Mouse (Mus musculus) stomach, embryonic 15.5 days (tissue): ENCODE data around the gene Rpl36-ps4. TPM values are rescaled to one million over a fixed set of nuclear protein-coding genes. Genes with fewer than 3 reads are reported as not detected.
A peak's percentile ranks its signal among the peaks of the same experiment; 100 is the strongest.
"Not testable (repeated sequence)": the region's sequence is repeated elsewhere in the genome, so short reads cannot be mapped to it uniquely, and the experiment has no call there.

Experiments
- ATAC-seq: fragments of 200-750 bp; cut with Nextera tagmentation; 2 replicates; pipeline ENCODE4 v1.8.0; 2017; ENCODE audit warnings: low read depth, moderate number of reproducible peaks, moderate TSS enrichment; ENCODE audit not compliant: insufficient read depth, low FRiP score
- H3K27ac ChIP-seq: fragments of 300-500 bp; sonication (generic); 2 replicates; pipeline ENCODE4 v1.5.1; 2015; ENCODE audit warnings: mild to moderate bottlenecking, inconsistent platforms
- H3K27me3 ChIP-seq: fragments of 300-500 bp; sonication (generic); replicated peaks from 2 replicates; pipeline ENCODE4 v1.6.1; 2015; ENCODE audit warnings: inconsistent platforms
- H3K36me3 ChIP-seq: fragments of 300-500 bp; sonication (generic); 2 replicates; pipeline ENCODE4 v1.6.1; 2015; ENCODE audit warnings: inconsistent platforms
- H3K4me1 ChIP-seq: fragments of 300-500 bp; sonication (generic); 2 replicates; pipeline ENCODE4 v1.6.1; 2015; ENCODE audit warnings: inconsistent platforms
- H3K4me2 ChIP-seq: fragments of 300-500 bp; sonication (generic); 2 replicates; pipeline ENCODE4 v1.6.1; 2015; ENCODE audit warnings: mild to moderate bottlenecking, inconsistent platforms
- H3K4me3 ChIP-seq: fragments of 300-500 bp; sonication (generic); replicated peaks from 2 replicates; pipeline ENCODE4 v1.5.1; 2015; ENCODE audit warnings: inconsistent platforms
- H3K9ac ChIP-seq: fragments of 300-500 bp; sonication (generic); 2 replicates; pipeline ENCODE4 v1.6.1; 2015; ENCODE audit warnings: inconsistent platforms
- H3K9me3 ChIP-seq: fragments of 300-500 bp; sonication (generic); 2 replicates; pipeline ENCODE4 v1.6.1; 2016; ENCODE audit warnings: inconsistent platforms
- WGBS: fragments of 180-500 bp; shearing (Covaris S2); methylation state at CpG from one replicate; pipeline ENCODE4 v1.1.7; 2015; 5-methylcytosine and 5-hydroxymethylcytosine counted together
- polyA plus RNA-seq: library from polyadenylated mRNA; unstranded; fragments of >200 nt; fragmentation: Nextera tagmentation; extraction: Ambion mirVana; gene quantifications from 2 replicates; pipeline ENCODE4 v1.2.1, GENCODE M21; 2015

The Rpl36-ps4 gene
- polyA plus RNA-seq, 1 experiment from 2014 or later = not detected

DNA sequence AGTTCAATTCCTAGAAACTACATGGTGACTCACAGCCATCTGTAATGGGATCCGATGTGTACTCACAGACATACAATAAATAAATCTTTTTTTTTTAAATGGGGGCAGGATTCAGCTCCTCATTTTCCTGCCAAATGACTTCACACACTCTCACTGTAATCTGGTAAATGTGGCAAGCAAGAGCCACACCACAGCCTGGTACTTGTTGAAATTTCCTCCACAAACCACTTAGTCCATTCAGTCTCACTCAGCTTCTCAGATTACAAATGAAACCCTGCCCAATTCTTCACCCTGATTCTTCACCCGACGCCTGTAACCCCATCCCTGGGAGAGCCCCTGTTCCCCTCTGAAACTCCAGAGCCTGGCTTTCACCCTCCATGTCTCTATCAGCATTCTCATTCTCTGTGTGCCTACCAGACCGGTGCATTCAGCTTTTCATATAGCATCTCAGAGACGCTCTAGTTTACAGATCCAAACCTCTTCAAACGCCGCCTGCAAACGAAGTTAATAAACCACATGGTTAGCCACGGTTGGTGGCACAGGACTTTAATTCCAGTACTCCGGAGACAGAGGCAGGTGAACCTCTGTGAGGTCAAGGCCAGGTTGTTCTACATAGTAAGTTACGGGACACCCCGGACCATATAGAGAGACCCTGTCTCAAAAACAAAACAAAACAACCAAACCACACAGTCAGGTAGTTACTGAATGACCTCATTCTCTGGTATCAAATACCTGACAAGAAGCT is 36.5 kb downstream of the Rpl36-ps4 start:
- Histone ChIP-seq H3K27ac (no peak overlapping the region), H3K27me3 (no peaks in the 10 kb centered on the region), H3K4me1 (no peaks in the 10 kb centered on the region), H3K36me3 (no peaks in the 10 kb centered on the region), H3K9me3 (no peaks in the 10 kb centered on the region), H3K9ac (no peak overlapping the region), H3K4me3 (no peak overlapping the region), H3K4me2 (no peak overlapping the region)
- ATAC-seq = no peak
- 70% methylated on average over 12 of the region's 12 CpGs for WGBS

DNA sequence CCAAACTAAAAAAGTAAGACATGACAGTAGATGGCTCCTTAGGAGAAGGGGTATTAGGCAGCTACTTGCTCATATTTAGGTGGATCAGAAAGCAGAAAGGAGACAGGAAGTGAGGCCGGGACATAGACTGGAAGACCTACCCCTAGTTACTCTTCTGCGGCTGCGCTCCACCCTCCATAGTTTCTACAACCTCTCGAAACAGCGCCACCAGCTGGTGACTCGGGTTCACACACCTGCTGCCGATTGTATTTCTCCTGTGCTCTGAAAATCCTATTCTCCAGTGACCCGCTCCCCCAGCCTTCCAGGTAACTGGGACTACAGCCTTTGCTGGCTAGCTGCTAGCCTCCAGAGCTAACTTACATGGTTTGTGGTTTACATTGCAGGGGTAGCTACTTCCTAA is 37.5 kb downstream of the Rpl36-ps4 start:
- Histone ChIP-seq H3K9ac (no peak overlapping the region), H3K9me3 (no peaks in the 10 kb centered on the region), H3K36me3 (no peaks in the 10 kb centered on the region), H3K27me3 (no peaks in the 10 kb centered on the region), H3K4me1 (no peaks in the 10 kb centered on the region), H3K4me3 (no peak overlapping the region), H3K27ac (no peak overlapping the region), H3K4me2 (no peak overlapping the region)
- WGBS = 61% methylated on average over 8 of the region's 8 CpGs
- ATAC-seq = no peak

DNA sequence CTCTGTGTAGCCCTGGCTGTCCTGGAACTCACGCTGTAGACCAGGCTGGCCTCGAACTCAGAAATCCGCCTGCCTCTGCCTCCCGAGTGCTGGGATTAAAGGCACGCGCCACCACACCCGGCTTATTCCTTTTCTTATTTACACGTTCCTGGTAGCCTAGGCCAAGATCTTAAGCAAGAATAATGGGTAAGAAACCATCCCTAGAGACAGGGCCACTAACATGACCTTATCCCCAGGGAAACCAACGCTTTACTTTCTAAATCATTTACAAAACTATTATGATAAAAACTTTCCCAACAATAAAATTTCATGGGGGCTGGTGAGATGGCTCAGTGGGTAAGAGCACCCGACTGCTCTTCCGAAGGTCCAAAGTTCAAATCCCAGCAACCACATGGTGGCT is 38.6 kb downstream of the Rpl36-ps4 start:
- H3K27me3 ChIP-seq, H3K4me2 ChIP-seq, H3K9ac ChIP-seq, H3K36me3 ChIP-seq, H3K4me3 ChIP-seq, H3K9me3 ChIP-seq, H3K4me1 ChIP-seq, ATAC-seq, H3K27ac ChIP-seq: not testable (repeated sequence)
- 94% methylated on average over 11 of the region's 11 CpGs for WGBS

DNA sequence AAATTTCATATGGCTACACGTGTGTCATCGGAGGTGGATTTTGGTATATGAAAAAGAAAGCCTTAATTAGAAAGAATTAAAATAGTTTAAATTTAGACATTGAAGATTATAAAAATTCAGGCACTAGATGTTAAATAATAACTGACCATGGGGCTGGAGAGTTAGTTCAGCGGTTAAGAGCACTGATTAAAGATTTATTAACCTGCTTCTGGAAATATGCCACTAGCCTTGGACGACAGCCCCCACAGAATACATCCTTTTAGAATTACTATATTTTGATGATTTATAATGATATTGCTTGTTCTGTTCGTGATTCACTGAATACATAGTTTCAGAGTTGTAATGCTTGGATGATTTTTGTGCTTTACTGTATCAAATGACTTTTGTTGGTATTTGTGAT is 39.2 kb downstream of the Rpl36-ps4 start:
- H3K9me3 ChIP-seq, ATAC-seq, H3K4me3 ChIP-seq, H3K27me3 ChIP-seq, H3K27ac ChIP-seq, H3K4me1 ChIP-seq, H3K9ac ChIP-seq, H3K36me3 ChIP-seq, H3K4me2 ChIP-seq: not testable (repeated sequence)
- 79% methylated on average over 5 of the region's 5 CpGs for WGBS

DNA sequence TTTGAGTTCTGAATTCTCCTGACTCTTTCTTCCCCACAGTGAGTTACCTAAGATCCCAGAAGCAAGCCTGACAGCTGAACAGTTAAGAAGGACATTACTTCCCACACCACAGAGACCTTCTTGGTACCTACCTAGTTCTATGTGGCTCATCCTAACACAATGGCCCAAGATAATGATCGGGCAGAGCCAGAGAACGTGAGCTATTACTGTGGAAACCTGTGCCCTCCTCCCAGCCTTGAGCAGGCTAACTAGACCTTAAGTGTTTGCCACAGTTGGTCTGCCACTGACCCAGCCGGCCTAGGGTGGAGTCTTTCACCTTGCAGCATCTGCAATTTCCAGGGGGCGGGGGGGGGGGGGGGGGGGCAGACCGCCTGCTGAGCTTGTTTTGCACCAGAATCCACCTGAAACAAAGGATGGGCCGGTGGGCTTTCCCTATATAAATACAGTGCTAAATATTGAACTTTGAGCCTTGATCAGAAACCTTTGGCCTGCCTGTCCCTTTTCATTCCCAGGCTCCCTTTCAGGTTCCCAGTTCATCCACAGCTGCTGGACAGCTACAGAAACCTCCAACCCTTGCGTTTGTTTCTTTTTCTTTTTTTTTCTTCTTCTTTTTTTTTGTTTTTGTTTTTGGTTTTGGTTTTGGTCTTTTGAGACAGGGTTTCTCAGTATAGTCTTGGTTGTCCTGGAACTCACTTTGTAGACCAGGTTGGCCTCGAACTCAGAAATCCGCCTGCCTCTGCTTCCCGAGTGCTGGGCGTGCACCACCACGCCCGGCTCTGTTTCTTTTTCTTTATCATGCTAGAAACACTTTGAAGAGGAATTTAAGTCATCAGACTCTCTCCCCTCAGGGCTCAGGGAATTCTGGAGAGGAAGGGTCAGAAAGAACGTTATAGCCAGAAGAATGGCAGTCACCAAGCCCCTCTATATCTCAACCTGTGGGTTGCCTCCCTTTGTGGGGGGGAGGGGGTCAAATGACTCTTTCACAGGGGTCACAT is 42.6 kb downstream of the Rpl36-ps4 start:
- H3K27me3 ChIP-seq = no peaks in the 10 kb centered on the region
- H3K36me3 ChIP-seq = no peaks in the 10 kb centered on the region
- H3K9me3 ChIP-seq = no peaks in the 10 kb centered on the region
- no peak overlapping the region for H3K27ac ChIP-seq
- no peak overlapping the region for H3K4me3 ChIP-seq
- no peak for ATAC-seq
- H3K4me1 ChIP-seq = no peaks in the 10 kb centered on the region
- H3K9ac ChIP-seq = no peak overlapping the region
- no peak overlapping the region for H3K4me2 ChIP-seq
- WGBS = 86% methylated on average over 13 of the region's 14 CpGs

DNA sequence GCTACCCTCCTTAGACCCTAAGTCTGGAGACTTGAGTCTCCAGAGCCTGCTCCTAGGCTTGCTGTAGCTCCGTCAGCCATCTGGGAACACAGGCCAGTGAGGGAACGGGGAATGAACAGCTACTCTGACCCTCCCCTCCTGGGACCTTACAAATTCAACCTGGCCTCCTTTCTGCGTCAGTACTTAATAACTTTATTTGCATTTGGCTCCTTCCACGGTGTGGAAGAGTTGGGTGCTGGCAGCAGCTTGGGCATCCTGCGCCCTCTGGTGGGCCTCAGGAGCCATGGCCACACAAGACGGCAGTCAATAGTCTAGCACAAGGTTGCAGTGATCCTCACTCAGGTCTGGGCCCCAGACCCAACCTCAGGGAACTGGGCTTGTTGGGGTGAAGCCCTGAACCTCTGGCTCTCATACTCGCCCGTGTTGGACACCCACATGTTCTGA is 47.7 kb downstream of the Rpl36-ps4 start:
- H3K27ac ChIP-seq, H3K4me2 ChIP-seq, H3K4me1 ChIP-seq, H3K9ac ChIP-seq, H3K4me3 ChIP-seq, H3K9me3 ChIP-seq, H3K36me3 ChIP-seq, H3K27me3 ChIP-seq: not testable (repeated sequence)
- peak; percentile 79 for ATAC-seq
- 35% methylated on average over 7 of the region's 8 CpGs for WGBS

Other genes with a start within 250 kb of the Rpl36-ps4 start
- gene Msh2, start 248.6 kb upstream of the Rpl36-ps4 start, polyA plus RNA-seq = 64.0 and 71.4 TPM in 2 replicates
- 0.09 and 0.17 TPM in 2 replicates for gene Kcnk12, start 123.0 kb upstream of the Rpl36-ps4 start, polyA plus RNA-seq
- gene Msh6, start 54.1 kb downstream of the Rpl36-ps4 start, polyA plus RNA-seq = 42.5 and 48.1 TPM in 2 replicates
- gene Fbxo11, start 144.3 kb downstream of the Rpl36-ps4 start, polyA plus RNA-seq = 15.2 and 16.3 TPM in 2 replicates